Mouse (Mus musculus) splenic B cell, adult 2 months (primary cell): ENCODE results near the gene Nr3c2.

ENCODE experiments used
- DNase-seq: peaks from one replicate; pipeline ENCODE4 v3.0.0-alpha.2; 2011; ENCODE audit warnings: low read depth, low spot score
- H3K27me3 ChIP-seq: 2 replicates; pipeline ENCODE4 v1.6.1; 2012; ENCODE audit warnings: mild to moderate bottlenecking, low read length, moderate library complexity, mixed read lengths; ENCODE audit not compliant: control insufficient read depth, poor library complexity, insufficient read depth, severe bottlenecking
- H3K36me3 ChIP-seq: 2 replicates; pipeline ENCODE4 v1.6.1; 2012; ENCODE audit warnings: mild to moderate bottlenecking, low read length, moderate library complexity, mixed read lengths; ENCODE audit not compliant: control insufficient read depth, poor library complexity, insufficient read depth, severe bottlenecking

The Nr3c2 gene

DNA sequence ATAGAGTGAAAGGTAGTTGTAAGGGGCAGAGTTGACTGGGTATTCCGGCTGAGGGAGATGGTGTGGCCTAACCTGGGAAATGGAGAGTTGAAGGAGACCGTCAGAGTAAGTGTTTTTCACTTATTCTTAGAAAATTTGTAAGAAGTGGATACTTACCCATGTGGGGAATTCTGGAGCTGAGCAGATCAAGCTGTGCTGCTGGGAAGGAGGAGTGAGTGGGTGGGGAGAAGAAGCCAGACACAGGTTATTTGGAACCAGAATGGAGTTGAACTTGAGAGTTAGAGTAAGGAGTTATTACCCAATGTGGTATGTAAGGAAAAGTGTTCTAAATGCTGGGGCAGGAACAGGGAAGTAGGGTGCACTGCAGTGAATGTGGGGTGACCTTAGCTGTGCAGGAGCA lies 16.0 kb downstream of the Nr3c2 start:
- no peaks in the 10 kb centered on the region for H3K36me3 ChIP-seq
- no peaks in the 10 kb centered on the region for H3K27me3 ChIP-seq
- no peak for DNase-seq

- Histone ChIP-seq H3K27me3 (no peaks in the 10 kb centered on the region), H3K36me3 (no peaks in the 10 kb centered on the region)
- DNase-seq = no peak
Observed at GRCm38 (mm10) chr8:76919546-76919945, 20.3 kb downstream of the Nr3c2 start.

DNA sequence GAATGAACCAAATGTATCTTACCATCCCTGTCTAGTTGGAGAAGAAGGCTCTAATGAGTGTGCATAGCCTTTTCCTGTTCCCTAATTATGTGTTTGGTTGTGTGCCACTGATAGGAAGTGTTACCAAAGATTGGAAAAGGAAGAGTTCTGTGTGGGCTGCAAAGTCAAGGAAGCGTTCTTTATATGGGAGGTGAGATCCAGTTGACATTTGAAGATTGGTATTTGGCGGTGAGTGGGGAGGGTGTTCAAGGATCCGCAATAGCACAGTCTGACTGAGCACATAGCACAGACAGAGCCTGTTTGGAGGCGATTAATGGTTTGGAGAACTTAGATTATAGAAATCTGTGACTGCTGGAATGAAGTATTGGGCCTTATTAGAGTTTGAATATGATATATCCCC lies 24.9 kb downstream of the Nr3c2 start:
- Histone ChIP-seq H3K27me3 (no peaks in the 10 kb centered on the region), H3K36me3 (no peaks in the 10 kb centered on the region)
- no peak for DNase-seq

DNA sequence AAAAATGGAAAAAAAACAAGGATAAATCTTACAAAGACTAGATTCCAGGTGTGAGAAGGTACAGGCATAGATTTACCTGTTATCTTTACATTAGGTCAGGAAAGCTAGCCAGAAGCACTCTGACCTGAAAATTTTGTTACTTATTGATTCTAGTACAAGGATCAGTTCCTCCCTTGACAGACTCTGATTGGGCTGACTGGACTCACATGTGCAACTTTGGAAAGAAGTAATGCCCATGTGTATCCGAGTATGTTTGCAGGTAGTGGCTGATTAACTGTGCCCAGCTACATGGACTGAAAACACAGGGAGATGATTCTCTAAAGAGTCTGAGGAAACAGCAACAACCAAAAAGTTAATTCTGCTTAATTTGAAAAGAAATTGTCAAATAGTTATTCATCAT lies 29.1 kb downstream of the Nr3c2 start:
- no peaks in the 10 kb centered on the region for H3K36me3 ChIP-seq
- no peak for DNase-seq
- no peaks in the 10 kb centered on the region for H3K27me3 ChIP-seq

DNA sequence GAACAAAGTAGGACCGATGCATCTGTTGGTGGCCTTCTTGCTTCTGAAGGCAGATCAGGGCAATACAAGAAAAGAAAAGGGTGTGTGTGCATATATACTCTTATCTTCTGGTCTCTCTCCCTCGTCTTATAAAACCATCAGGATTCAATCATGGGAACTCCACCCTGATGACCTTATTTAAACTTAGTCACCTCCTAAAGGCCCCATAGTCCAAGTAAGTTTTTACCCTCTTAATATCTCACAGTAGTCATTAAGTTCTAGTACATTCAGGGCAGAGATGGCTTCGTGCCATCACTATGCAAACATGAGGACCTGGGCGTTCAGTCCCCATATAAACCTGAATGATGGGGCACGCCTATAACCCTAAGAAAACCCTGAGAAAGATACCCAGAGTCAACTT lies 29.6 kb downstream of the Nr3c2 start:
- DNase-seq = no peak
- H3K27me3 ChIP-seq = no peaks in the 10 kb centered on the region
- H3K36me3 ChIP-seq = no peaks in the 10 kb centered on the region

- no peak for DNase-seq
Observed at GRCm38 (mm10) chr8:76965046-76965445, 65.8 kb downstream of the Nr3c2 start.

GRCm38 (mm10) chr8:76971187-76971586 lies 71.9 kb downstream of the Nr3c2 start:
- no peaks in the 10 kb centered on the region for H3K36me3 ChIP-seq
- H3K27me3 ChIP-seq = no peaks in the 10 kb centered on the region
- DNase-seq = no peak

More at GRCm38 (mm10) chr8:76965046-76965445, 65.8 kb downstream of the Nr3c2 start:
- no peaks in the 10 kb centered on the region for H3K36me3 ChIP-seq
- H3K27me3 ChIP-seq = no peaks in the 10 kb centered on the region

- Histone ChIP-seq H3K27me3 (no peaks in the 10 kb centered on the region), H3K36me3 (no peaks in the 10 kb centered on the region)
- DNase-seq = no peak
Observed at GRCm38 (mm10) chr8:76971761-76972404, 72.6 kb downstream of the Nr3c2 start.

GRCm38 (mm10) chr8:76972947-76973552 lies 73.8 kb downstream of the Nr3c2 start:
- H3K27me3 ChIP-seq = no peaks in the 10 kb centered on the region
- H3K36me3 ChIP-seq = no peaks in the 10 kb centered on the region
- no peak for DNase-seq

GRCm38 (mm10) chr8:76977907-76978306 lies 78.7 kb downstream of the Nr3c2 start:
- H3K27me3 ChIP-seq = no peaks in the 10 kb centered on the region
- DNase-seq = no peak

GRCm38 (mm10) chr8:76984082-76984481 lies 84.8 kb downstream of the Nr3c2 start:
- H3K27me3 ChIP-seq = no peaks in the 10 kb centered on the region
- no peak for DNase-seq
- H3K36me3 ChIP-seq = no peaks in the 10 kb centered on the region

More at GRCm38 (mm10) chr8:76977907-76978306, 78.7 kb downstream of the Nr3c2 start:
- no peaks in the 10 kb centered on the region for H3K36me3 ChIP-seq

- H3K27me3 ChIP-seq = no peaks in the 10 kb centered on the region
- no peaks in the 10 kb centered on the region for H3K36me3 ChIP-seq
- DNase-seq = no peak
Observed at GRCm38 (mm10) chr8:76984851-76985250, 85.6 kb downstream of the Nr3c2 start.

DNA sequence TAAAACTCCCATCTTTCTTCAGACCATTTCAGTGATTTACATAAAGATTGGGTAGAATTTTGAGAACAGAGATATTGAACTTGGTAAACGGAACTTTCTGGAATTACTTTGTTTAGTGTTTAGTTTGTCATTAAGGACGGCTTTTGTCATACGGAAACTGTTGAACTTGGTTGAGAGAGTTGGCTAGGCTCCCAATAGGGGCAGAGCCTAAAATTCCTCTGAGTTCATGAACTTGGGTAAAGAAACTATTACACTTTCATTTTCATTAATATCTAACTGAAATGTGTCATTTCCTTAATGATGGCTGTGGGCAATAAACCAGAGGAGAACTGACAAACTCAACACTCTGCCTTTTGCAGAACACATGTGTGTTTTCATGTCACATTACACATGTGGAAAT lies 88.6 kb downstream of the Nr3c2 start:
- Histone ChIP-seq H3K36me3 (no peaks in the 10 kb centered on the region), H3K27me3 (no peaks in the 10 kb centered on the region)
- DNase-seq = no peak

DNA sequence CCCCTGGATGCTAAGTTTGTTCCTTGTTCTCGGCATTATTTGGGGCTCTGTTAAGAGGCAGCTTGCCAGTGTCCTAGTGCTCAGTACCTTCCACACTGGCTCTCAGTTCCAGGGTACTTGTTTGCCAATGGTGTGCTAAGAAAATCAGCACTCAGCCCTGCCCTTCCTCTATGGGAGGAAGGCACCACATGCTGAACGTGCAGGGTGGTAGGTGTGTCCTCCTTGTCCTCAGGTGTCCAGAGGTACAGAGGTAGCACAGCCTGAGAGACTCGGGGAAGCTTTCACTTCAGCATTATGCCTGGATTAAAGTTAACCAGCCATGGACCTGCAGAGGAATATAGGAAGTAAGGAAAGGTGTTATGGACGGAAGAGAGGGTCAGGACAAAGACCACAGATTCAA lies 99.0 kb downstream of the Nr3c2 start:
- DNase-seq = no peak
- Histone ChIP-seq H3K27me3 (no peaks in the 10 kb centered on the region), H3K36me3 (no peaks in the 10 kb centered on the region)

DNA sequence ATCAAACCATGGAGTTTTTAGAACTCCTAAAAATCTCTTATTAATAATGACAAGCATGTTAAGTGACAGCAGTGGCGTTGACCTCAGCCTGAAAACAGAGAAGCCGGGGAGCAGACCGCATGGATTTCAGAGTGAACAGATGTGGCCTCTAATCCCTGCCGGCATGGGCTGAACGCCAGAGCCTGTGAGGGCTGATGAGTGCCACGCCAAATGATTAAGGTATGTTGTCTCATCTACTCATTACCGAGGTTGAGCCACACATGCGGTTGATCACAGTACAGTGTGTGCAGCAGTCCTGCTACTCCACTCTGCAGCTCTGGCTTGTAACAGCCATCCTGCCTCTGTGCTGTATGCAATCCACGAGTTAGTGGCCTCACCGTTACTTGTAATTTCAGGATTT lies 110.2 kb downstream of the Nr3c2 start:
- Histone ChIP-seq H3K36me3 (no peaks in the 10 kb centered on the region), H3K27me3 (no peaks in the 10 kb centered on the region)
- DNase-seq = no peak

- DNase-seq = no peak
- no peaks in the 10 kb centered on the region for H3K27me3 ChIP-seq
- no peaks in the 10 kb centered on the region for H3K36me3 ChIP-seq
Observed at GRCm38 (mm10) chr8:77011985-77012384, 112.7 kb downstream of the Nr3c2 start.
